Mouse (Mus musculus) layer of hippocampus, adult 18-20 months (tissue): ENCODE data around the gene Timm22. TPM values are rescaled to one million over a fixed set of nuclear protein-coding genes. Genes with fewer than 3 reads are reported as not detected.

Experiments
- DNase-seq, 2 experiments: peaks; one replicate each; pipeline ENCODE4 v3.0.0; 2022; ENCODE audit warnings: low spot score in 2 of 2
- long read RNA-seq: library from polyadenylated mRNA; stranded (forward); transcript quantifications from one replicate; pipeline ENCODE4 v2.0.0, GENCODE M21; 2021
- total RNA-seq, 2 experiments: library from RNA; stranded (reverse); gene quantifications; 2 replicates each; pipeline ENCODE4 v1.2.3; 2021

The Timm22 gene
- 10 to 100 TPM; 31.8 to 32.6 TPM for total RNA-seq
- long read RNA-seq, transcript Timm22-201 (4 exons, 2,817 nt) = major isoform, 21 of 38 reads
- long read RNA-seq, partial matches to known transcripts = 0 of 38 reads
- long read RNA-seq, other reads (novel, unspliced or antisense) = 14 of 38 reads

GRCm38 (mm10) chr11:76406702-76407583 lies at the start of gene Timm22:
Gene Timm22, plus strand, starts transcription at chr11:76406952.
- peak; percentile 96 to 99 for DNase-seq

- DNase-seq = no peak
These were observed 49.3 kb upstream of the Timm22 start for GRCm38 (mm10) chr11:76357464-76357863.

GRCm38 (mm10) chr11:76358628-76359320 lies 48.0 kb upstream of the Timm22 start:
- DNase-seq = no peak

- DNase-seq = no peak
These were observed 46.5 kb upstream of the Timm22 start for GRCm38 (mm10) chr11:76360255-76360654.

- DNase-seq = no peak
These were observed 45.3 kb upstream of the Timm22 start for GRCm38 (mm10) chr11:76361422-76361821.

GRCm38 (mm10) chr11:76363178-76363577 lies 43.6 kb upstream of the Timm22 start:
- DNase-seq = no peak

GRCm38 (mm10) chr11:76363636-76364035 lies 43.1 kb upstream of the Timm22 start:
- no peak for DNase-seq

GRCm38 (mm10) chr11:76364038-76364437 lies 42.7 kb upstream of the Timm22 start:
- no peak for DNase-seq

- no peak for DNase-seq
These were observed 40.0 kb upstream of the Timm22 start for GRCm38 (mm10) chr11:76366720-76367119.

GRCm38 (mm10) chr11:76370491-76370890 lies 36.3 kb upstream of the Timm22 start:
- no peak for DNase-seq

GRCm38 (mm10) chr11:76372120-76372519 lies 34.6 kb upstream of the Timm22 start:
- DNase-seq = no peak

- DNase-seq = no peak
These were observed 34.2 kb upstream of the Timm22 start for GRCm38 (mm10) chr11:76372534-76372933.

GRCm38 (mm10) chr11:76374491-76375185 lies 32.1 kb upstream of the Timm22 start:
- DNase-seq = no peak

GRCm38 (mm10) chr11:76376425-76376824 lies 30.3 kb upstream of the Timm22 start:
- no peak for DNase-seq

- no peak for DNase-seq
These were observed 26.7 kb upstream of the Timm22 start for GRCm38 (mm10) chr11:76379921-76380544.

GRCm38 (mm10) chr11:76381201-76381885 lies 25.4 kb upstream of the Timm22 start:
- no peak for DNase-seq

GRCm38 (mm10) chr11:76382711-76383324 lies 23.9 kb upstream of the Timm22 start:
- DNase-seq = no peak

GRCm38 (mm10) chr11:76384307-76384706 lies 22.4 kb upstream of the Timm22 start:
- no peak for DNase-seq

- DNase-seq = no peak
These were observed 21.7 kb upstream of the Timm22 start for GRCm38 (mm10) chr11:76385017-76385416.

GRCm38 (mm10) chr11:76385746-76386145 lies 21.0 kb upstream of the Timm22 start:
- DNase-seq = no peak
